Mouse (Mus musculus) heart, adult 2 months (tissue): Measurements from ENCODE around the gene Schip1. TPM values are rescaled to one million over a fixed set of nuclear protein-coding genes. Genes with fewer than 3 reads are reported as not detected.

Experiments used
- DNase-seq, 2 experiments: peaks; one replicate each; pipeline ENCODE4 v3.0.0; 2021
- H3K27ac ChIP-seq: fragments of 200-600 bp; 2 replicates; pipeline ENCODE4 v1.8.1; 2022
- H3K27me3 ChIP-seq: fragments of 200-500 bp; 2 replicates; pipeline ENCODE4 v1.6.1; 2012; ENCODE audit warnings: mild to moderate bottlenecking, low read length, inconsistent platforms, mixed read lengths; ENCODE audit not compliant: control insufficient read depth, insufficient read depth
- H3K36me3 ChIP-seq: fragments of 200-500 bp; 2 replicates; pipeline ENCODE4 v1.6.1; 2012; ENCODE audit warnings: low read length, inconsistent platforms; ENCODE audit not compliant: control insufficient read depth, insufficient read depth
- H3K4me1 ChIP-seq: fragments of 200-500 bp; 2 replicates; pipeline ENCODE4 v1.6.1; 2011; ENCODE audit warnings: low read length; ENCODE audit not compliant: control insufficient read depth, insufficient read depth
- H3K4me3 ChIP-seq: fragments of 200-600 bp; 2 replicates; pipeline ENCODE4 v1.8.1; 2022
- H3K79me2 ChIP-seq: fragments of 200-500 bp; replicated peaks from 2 replicates; pipeline ENCODE4 v1.6.1; 2012; ENCODE audit warnings: mild to moderate bottlenecking, inconsistent platforms, low read length, moderate library complexity, mixed read lengths; ENCODE audit not compliant: control insufficient read depth, insufficient read depth
- H3K9ac ChIP-seq: fragments of 200-500 bp; 2 replicates; pipeline ENCODE4 v1.6.1; 2012; ENCODE audit warnings: low read depth, mild to moderate bottlenecking, control low read depth, inconsistent platforms, low read length, mixed read lengths
- CTCF ChIP-seq: fragments of 200-600 bp; IDR thresholded peaks from 2 replicates; pipeline ENCODE4 v1.8.1; 2022; ENCODE audit warnings: antibody characterized with exemption, mild to moderate bottlenecking, moderate library complexity
- EP300 ChIP-seq: fragments of 200-500 bp; IDR thresholded peaks from 2 replicates; pipeline ENCODE4 v1.6.1; 2011; ENCODE audit warnings: low read depth, low read length, control low read depth; ENCODE audit not compliant: insufficient read depth
- POLR2A ChIP-seq: fragments of 200-500 bp; IDR thresholded peaks from 2 replicates; pipeline ENCODE4 v1.6.1; 2011; ENCODE audit warnings: mild to moderate bottlenecking, low read depth, low read length, control low read depth; ENCODE audit not compliant: insufficient read depth
- WGBS: fragments of 180-500 bp; shearing (Covaris S2); methylation state at CpG from one replicate; pipeline ENCODE4 v1.1.7; 2018; 5-methylcytosine and 5-hydroxymethylcytosine counted together
- intact Hi-C: fragments of 180-260 bp; cut with DNase I; formaldehyde crosslinking; loops from one replicate; pipeline ENCODE4 v1.15.1; 2025
- polyA plus RNA-seq: library from polyadenylated mRNA; depleted of rRNA; stranded (reverse); fragments of >200 nt; gene quantifications from 2 replicates; pipeline ENCODE4 v1.2.3, GENCODE M21; 2012
- total RNA-seq, 2 experiments: library from RNA; stranded (reverse); gene quantifications; 2 replicates each; pipeline ENCODE4 v1.2.3; 2021

The Schip1 gene
- total and polyA plus RNA-seq, 3 experiments: 44.3 to 181 (median 163) TPM

- WGBS: 53% methylated on average over 7 of the region's 7 CpGs
- no peaks in the 10 kb centered on the region for H3K4me1 ChIP-seq
- DNase-seq: no peak
- H3K79me2 ChIP-seq: no peaks in the 10 kb centered on the region
- no peak overlapping the region for H3K4me3 ChIP-seq
- H3K9ac ChIP-seq: no peak overlapping the region
- no peak overlapping the region for H3K27ac ChIP-seq
- TF ChIP-seq CTCF: no peak
- no peak for TF ChIP-seq EP300
- TF ChIP-seq POLR2A: no peak
- no peaks in the 10 kb centered on the region for H3K27me3 ChIP-seq
- intact Hi-C loops: no loop called here
- H3K36me3 ChIP-seq: no peaks in the 10 kb centered on the region
These were observed 573.4 kb downstream of the Schip1 start for GRCm38 (mm10) chr3:68637960-68638359.

GRCm38 (mm10) chr3:68638703-68639102 lies 574.1 kb downstream of the Schip1 start:
- Histone ChIP-seq H3K27ac (no peak overlapping the region), H3K36me3 (no peaks in the 10 kb centered on the region), H3K79me2 (no peaks in the 10 kb centered on the region), H3K4me1 (no peaks in the 10 kb centered on the region), H3K27me3 (no peaks in the 10 kb centered on the region), H3K9ac (no peak overlapping the region), H3K4me3 (no peak overlapping the region)
- no peak for TF ChIP-seq CTCF
- no peak for TF ChIP-seq POLR2A
- no peak for TF ChIP-seq EP300
- no peak for DNase-seq
- 83% methylated on average over 1 of the region's 1 CpGs for WGBS
- intact Hi-C loops: no loop called here

GRCm38 (mm10) chr3:68642935-68643334 lies 578.3 kb downstream of the Schip1 start:
- H3K4me1 ChIP-seq: no peaks in the 10 kb centered on the region
- H3K9ac ChIP-seq: no peak overlapping the region
- H3K79me2 ChIP-seq: no peaks in the 10 kb centered on the region
- no peak for DNase-seq
- no peaks in the 10 kb centered on the region for H3K27me3 ChIP-seq
- H3K4me3 ChIP-seq: no peak overlapping the region
- 76% methylated on average over 7 of the region's 7 CpGs for WGBS
- no peaks in the 10 kb centered on the region for H3K36me3 ChIP-seq
- TF ChIP-seq EP300 (no peak), POLR2A (no peak), CTCF (no peak)
- intact Hi-C loops: no loop called here
- no peak overlapping the region for H3K27ac ChIP-seq

- TF ChIP-seq EP300 (no peak), POLR2A (no peak), CTCF (peak; percentile 63)
- Histone ChIP-seq H3K79me2 (no peaks in the 10 kb centered on the region), H3K27ac (no peak overlapping the region), H3K27me3 (no peaks in the 10 kb centered on the region), H3K4me3 (no peak overlapping the region), H3K36me3 (no peaks in the 10 kb centered on the region), H3K4me1 (no peaks in the 10 kb centered on the region), H3K9ac (no peak overlapping the region)
- intact Hi-C loops: no loop called here
- DNase-seq: peak in 1 of 2 experiments; percentile 24
- WGBS: 76% methylated on average over 6 of the region's 6 CpGs
These were observed 582.0 kb downstream of the Schip1 start for GRCm38 (mm10) chr3:68646387-68647130.

- no peaks in the 10 kb centered on the region for H3K79me2 ChIP-seq
- no peak overlapping the region for H3K9ac ChIP-seq
- no peaks in the 10 kb centered on the region for H3K27me3 ChIP-seq
- H3K4me3 ChIP-seq: no peak overlapping the region
- intact Hi-C loops: no loop called here
- TF ChIP-seq EP300: no peak
- TF ChIP-seq POLR2A: no peak
- TF ChIP-seq CTCF: no peak
- no peak overlapping the region for H3K27ac ChIP-seq
- no peaks in the 10 kb centered on the region for H3K36me3 ChIP-seq
- H3K4me1 ChIP-seq: no peaks in the 10 kb centered on the region
- 73% methylated on average over 3 of the region's 3 CpGs for WGBS
- no peak for DNase-seq
These were observed 582.7 kb downstream of the Schip1 start for GRCm38 (mm10) chr3:68647282-68647681.

- DNase-seq: no peak
- H3K79me2 ChIP-seq: no peaks in the 10 kb centered on the region
- TF ChIP-seq POLR2A: no peak
- no peak for TF ChIP-seq CTCF
- intact Hi-C loops: no loop called here
- WGBS: 90% methylated on average over 3 of the region's 3 CpGs
- H3K4me3 ChIP-seq: no peak overlapping the region
- no peaks in the 10 kb centered on the region for H3K4me1 ChIP-seq
- no peaks in the 10 kb centered on the region for H3K36me3 ChIP-seq
- no peak overlapping the region for H3K27ac ChIP-seq
- H3K9ac ChIP-seq: no peak overlapping the region
- no peaks in the 10 kb centered on the region for H3K27me3 ChIP-seq
These were observed 585.6 kb downstream of the Schip1 start for GRCm38 (mm10) chr3:68650251-68650650.
